Mouse (Mus musculus) kidney, adult 18-20 months (tissue): ENCODE measurements around the gene Cpne9.
"Not testable (repeated sequence)": the region's sequence is repeated elsewhere in the genome, so short reads cannot be mapped to it uniquely, and the experiment has no call there.

Experiments
- DNase-seq: peaks from one replicate; pipeline ENCODE4 v3.0.0; 2021

Gene Cpne9

DNA sequence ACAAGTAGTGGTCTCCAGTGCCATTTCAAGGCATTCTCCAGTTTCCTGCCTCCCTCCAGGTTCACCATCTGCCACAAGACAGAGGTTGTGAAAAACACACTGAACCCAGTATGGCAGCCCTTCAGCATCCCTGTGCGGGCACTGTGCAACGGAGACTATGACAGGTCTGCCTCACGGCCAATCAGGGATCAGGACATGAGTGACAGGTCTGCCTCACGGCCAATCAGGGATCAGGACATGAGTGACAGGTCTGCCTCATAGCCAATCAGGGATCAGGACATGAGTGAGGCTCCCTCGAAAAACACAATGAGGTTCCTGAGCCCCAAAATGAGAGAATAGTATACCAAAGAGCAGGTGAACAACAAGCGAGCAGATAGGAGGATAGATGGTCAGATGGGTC, 8.2 kb downstream of the Cpne9 start:
- no peak for DNase-seq

DNA sequence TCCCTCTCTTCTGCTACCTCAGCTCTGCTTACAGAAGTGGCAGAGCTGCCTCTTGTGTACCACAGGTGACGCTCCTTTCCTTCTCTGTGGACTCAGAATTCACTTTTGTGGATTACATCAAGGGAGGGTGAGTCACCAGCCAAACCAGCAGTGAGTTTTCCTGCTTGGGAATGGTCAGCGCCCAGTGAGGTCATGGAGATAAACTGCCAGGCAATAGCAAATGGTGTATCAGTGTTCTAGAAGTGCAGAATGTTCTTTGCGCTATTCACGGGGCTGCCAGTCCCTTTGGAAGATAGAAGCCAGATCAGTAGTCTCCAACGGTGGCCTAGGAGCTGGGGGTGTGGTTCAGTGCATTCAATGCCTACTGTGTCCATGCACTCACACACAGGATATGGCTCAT, 10.8 kb downstream of the Cpne9 start:
- no peak for DNase-seq

DNA sequence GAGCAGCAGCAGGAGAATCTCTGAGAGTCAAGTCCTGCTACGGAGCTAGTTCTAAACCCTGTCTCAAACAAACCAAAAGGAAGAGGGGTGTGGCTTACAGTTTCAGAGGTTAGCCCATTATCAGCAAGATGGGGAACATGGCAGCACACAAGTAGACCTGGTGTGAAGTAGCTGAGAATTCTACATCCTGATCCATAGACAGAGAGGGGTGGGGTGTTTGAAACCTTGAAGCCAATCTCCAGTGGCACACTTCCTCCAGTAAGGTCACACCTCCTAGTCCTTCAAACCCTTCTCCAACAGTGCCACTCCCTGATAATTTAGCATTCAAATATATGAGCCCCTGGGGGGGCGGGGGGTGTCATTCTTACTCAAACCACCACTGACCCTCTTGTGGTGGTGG, 13.9 kb downstream of the Cpne9 start:
- DNase-seq: no peak

DNA sequence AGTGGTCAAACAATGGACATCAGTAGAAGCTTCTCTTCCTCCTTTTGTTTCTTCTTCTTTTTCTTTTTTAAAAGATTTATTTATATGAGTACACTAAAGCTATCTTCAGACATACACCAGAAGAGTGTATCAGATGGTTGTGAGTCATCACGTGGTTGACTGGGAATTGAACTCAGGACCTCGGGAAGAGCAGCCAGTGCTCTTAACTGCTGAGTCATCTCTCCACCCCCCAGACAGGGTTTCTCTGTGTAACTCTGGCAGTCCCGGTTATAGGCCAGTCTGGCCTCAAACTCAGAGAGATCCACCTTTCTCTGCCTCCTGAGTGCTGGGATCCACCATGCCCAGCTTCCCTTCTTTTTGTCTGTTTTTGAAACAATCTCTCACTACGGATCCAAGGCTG, 14.5 kb downstream of the Cpne9 start:
- DNase-seq: no peak

DNA sequence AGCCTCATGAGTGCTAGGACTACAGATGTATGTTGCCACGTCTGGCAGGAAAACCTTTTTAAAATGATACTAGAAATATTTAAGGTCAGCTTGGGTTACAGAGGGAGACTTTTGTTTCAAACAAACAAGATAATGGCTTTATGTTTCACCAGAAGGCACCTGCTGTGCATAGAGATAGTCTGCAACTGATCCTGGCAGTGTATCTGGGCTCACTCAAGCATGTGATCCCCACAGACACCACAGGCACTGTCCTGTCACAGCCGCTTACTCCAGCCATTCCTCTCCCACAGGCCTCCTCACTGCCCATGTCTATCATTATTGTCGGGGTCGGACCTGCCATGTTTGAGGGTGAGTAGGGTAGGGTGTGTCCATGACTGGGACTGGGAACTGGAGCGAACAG, 19.2 kb downstream of the Cpne9 start:
- DNase-seq: no peak

DNA sequence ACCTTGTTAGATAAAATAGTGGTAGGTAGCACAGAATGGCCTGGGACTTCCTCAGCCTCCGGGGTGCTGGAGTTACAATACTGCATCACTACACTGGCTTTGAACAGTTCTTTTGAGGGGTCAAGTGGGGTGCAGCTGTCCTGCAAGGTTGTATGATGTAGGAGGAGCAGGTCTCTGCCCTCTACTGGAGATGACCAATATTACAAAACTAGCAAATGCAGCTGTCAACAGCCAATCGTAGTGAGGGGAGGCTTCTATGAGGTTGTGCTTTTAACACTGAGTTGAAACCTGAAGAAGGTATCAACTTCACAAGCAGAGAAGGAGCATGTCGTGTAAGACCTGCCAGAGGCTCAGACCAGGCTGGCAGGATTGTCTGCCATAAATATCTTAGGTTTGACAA, 20.2 kb downstream of the Cpne9 start:
- DNase-seq: peak; percentile 18

DNA sequence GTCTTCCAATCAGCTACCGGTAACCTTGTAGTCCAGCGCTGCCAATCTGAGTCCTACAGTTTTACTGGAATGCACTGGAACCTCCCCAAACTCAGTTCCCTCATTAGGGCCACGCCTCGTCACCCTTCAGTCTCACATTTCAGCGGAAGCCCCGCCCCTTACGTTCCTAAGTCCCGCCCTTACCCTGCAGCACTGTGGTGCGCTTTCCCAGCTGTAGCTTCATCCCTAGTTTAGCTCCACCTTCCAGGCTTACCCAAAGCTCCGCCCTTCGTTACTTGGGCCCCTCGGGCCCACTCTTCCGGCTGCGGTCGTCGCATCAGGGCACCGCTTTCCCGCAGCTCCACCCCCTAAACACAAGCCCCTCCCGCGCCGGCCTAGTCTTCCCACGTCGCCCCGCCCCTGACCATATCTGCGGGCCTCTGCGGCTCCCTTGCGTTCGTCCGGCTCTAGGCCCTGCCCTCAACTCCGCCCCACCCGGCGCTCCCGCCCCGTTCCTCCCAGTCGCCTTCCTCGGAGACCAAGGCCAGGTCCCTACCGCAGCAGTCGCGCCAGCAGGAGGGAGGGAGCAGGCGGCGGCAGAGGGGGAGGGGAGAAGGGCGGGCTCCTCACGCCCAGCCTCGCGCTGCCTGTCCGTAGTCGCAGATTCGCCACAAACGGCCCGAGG, 24.3 kb downstream of the Cpne9 start:
- DNase-seq: peak; percentile 99

DNA sequence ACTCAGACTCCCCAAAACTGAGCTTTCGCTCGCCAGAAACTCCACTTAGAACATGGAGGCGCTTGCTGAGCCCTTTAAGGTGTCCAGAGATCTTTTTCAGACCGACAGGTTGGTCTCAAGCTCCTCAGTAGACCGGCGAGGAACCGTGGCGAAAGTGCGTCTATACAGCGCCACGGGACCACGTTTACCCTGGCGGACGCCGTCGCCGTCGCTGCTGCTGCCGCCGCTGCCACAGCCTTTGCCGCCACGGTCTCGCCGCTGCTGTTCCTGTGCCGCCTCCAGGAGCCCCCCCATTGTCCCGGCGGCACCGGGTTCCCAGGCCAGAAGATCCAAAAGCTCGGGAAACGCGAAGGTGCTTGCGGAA, 24.9 kb downstream of the Cpne9 start, which contains the start of gene Brpf1:
Gene Brpf1, plus strand, starts transcription at position 152 of the 364 bp plus-strand sequence.
- DNase-seq: no peak

DNA sequence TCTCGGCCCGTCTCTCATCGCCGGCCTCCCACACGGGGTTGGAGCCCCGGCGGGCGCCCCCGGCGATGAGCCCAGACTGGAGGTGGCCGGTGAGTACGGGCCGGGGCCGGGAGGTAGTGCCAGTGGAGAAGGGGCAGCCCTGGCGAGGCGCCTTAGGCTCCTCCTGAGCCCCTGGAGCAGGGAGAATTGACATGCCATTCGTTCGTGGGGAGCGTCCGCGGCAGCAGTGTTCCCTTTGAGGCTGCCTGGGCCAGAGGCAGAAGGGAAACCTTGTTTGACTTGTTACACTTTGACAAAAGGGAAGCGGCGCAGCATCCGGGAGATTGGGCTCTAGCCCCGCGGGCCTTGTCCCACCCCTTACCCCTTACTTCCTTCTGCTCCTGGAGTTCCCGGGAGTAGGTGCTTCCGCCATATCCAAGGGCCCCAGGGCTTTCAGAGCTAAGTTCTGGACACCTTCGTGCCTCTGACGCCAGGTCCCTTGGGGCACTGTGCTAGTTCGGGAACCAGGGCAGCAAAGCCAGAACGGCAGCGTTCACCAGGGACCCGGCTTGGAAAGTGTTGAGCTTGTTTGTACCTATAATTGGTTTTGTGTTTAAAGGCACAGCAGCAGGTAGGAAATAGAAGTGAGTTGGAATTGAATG, 25.5 kb downstream of the Cpne9 start:
- DNase-seq: peak; percentile 53

DNA sequence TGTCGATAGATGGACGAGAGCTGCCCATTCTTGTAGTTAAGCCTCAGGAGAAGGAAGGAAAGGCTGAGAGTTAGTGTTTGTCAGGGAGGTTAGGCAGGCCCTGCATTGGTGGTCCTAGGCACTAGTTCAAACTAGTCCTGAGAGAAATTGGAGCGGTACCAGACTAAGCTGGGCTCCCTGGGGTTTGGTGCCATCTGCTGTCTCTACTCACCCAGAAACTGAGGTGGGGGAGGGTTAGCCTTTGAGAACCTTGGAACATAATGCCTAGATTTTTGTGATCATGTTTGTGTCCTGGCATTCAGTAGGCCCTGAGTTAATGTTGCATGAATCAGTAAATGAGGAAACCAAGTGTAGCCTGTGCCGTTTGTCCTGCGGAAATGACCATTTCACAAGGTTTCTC, 26.0 kb downstream of the Cpne9 start:
- DNase-seq: peak; percentile 45

DNA sequence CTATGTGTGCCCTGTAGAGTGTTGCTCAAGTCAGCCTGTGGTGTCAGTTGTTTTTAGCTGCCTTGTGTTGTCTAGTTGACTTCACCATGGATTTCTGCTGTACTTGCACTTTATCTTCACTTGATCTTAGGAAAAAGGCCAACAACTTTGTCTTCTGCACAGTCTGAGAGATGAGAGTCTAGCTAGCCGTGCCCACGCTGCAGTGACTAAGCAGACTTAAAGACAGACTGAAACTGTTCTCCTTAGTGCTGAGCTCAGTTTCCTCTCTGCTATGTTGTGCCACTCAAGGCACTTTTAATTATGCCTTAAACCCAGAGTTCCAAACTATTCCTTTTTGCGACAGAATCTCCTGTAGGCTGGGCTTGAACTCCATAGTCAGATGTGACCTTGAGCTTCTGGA, 33.9 kb downstream of the Cpne9 start:
- no peak for DNase-seq

DNA sequence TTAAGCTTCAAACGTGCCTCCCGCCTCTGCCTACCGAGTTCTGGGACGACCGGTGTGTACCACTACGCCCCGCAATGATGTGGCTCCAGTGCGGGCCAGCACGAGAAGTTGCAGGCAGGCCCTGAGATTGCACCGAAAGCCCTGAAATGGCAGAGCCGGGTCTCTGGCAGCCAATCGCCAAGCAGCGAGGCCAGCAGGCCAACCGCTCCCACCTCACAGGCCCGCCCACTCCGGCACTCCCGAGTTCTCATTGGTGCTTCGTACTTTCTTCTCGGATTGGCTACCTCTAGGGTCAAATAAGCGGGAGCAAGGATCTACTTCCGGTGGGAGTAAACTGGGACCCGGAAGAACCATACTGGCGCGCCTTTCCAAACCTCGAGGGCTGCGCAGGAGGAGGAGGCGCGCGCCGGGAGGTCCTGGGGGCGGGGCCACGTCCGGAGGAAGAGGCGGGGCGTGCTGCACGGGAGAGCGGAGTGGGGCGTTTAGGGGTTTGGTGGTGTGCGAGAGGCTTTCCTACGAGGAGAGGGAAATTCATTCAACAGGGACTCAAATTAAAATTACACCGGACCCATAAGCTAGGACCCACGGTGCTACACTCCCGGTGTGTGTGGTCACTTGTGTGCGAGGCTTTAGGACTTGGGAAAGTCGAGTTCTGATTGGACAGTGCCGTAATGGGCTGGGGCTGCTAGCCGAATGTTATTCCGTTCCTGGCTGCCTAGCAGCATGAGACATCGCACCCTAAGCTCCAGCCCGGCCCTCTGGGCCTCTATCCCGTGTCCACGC, 44.6 kb downstream of the Cpne9 start, which contains the start of gene Ogg1:
Gene Ogg1, plus strand, starts transcription at position 440 of the 783 bp plus-strand sequence.
- peak; percentile 97 for DNase-seq

DNA sequence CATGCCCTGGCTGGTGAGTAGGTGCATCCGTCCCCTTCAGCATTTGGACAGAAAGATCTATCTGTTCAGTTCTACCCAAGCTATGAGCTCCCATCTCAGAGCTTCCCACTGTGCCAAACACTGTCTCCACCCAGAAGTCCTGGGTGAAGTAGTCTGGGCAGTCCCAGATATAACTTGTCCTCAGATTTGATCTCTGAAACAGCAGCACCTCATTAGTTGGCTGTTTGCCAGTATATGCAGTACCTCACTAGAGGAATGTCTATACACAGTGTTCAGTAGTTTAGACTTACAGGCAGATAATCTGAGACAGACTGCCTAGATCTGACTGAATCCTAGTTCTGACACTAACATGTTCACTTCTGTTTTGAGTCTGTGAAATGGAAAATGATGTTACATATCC, 47.3 kb downstream of the Cpne9 start:
- no peak for DNase-seq

DNA sequence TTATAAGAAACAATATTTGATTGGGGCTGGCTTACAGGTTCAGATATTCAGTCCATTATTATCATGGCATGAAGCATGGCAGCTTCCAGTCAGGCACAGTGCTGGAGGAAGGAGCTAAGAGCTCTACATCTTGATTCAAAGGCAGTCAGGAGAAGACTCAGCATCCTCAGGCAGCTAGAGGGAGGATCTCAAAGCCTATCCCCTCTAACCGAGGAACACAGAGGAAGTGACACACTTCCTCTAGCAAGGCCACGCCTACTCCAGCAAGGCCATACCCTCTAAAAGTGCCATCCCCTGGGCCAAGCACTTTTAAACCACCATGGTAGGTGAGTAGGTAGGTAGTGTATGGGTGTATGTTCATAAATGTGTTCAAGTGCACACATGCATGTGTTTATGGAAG, 48.4 kb downstream of the Cpne9 start:
- no peak for DNase-seq

DNA sequence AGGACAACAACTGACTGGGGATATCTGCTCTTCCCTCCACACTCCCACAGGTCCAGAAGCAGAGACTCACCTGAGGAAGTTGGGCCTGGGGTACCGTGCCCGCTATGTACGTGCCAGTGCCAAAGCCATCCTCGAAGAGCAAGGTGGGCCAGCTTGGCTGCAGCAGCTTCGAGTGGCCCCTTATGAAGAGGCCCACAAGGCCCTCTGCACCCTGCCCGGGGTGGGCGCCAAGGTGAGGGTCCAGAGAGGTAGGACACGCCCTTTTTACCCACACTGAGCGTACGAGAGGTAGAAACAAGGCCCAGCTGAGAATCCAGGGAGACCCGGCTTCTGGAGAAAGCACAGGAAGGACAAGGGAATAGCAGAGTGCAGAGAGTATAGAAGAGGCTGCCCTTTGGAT, 49.6 kb downstream of the Cpne9 start:
- no peak for DNase-seq

DNA sequence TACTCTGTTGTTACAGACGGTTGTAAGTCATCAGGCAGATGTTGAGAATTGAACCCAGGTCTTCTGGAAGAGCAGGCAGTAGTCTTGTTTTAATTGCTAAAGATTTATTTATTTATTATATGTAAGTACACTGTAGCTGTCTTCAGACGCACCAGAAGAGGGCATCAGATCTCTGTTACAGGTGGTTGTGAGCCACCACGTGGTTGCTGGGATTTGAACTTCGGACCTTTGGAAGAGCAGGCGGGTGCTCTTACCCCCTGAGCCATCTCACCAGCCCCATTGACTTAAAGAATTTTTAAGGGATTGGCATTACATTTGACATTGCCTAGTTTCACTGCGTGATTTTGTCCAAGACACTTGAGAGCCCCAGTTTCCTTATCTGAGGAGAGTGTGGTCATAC, 50.6 kb downstream of the Cpne9 start:
- not testable (repeated sequence) for DNase-seq

DNA sequence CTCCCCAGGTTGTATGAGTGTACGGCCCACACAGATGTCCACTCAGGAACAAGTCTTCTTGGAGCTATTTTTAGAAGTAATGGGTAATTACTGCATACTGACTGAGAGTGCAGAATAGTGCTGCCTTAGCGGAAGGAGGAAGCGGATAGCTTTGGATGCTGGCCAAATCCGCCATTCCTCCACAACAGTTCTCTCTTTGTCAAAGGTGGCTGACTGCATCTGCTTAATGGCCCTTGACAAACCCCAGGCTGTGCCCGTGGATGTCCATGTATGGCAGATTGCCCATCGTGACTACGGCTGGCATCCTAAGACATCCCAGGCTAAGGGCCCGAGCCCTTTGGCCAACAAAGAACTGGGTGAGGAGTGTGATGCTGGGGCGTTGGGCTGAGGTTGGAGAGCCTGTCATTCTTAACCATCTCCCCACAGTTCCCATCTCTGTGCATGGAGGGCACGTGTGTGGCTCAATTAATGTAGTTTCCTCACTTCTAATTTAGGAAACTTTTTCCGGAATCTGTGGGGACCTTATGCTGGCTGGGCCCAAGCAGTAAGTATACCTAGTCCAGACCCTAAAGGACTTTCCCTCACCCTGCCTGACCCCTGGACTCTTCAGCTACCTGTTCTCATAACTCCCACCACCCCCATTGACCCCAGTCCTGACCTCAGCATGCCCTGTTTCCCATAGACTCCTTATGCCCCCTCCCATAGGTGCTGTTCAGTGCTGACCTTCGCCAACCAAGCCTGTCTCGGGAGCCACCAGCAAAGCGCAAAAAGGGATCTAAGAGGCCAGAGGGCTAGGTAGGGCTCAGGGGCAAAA, 51.2 kb downstream of the Cpne9 start:
- peak; percentile 76 for DNase-seq

DNA sequence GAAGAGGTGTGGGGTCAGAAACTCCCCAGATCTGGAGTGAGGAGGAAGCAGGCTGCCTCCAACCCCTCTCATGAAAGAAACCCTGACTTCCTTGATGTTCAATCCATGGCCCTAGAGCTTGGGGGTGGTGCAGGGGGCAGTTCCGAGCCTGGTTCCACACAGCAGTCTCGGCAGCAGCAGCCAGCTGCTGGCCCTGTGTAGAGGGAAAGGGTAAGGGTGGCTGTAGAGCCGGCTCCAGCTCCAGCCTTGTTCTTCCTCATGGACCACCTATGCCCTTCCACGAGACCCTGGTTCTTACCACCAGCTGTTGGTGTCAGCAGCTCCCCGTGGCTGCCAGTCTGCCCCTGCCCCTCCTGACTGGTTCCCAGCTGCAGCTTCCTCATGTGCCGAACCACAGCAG, 52.1 kb downstream of the Cpne9 start:
- no peak for DNase-seq

DNA sequence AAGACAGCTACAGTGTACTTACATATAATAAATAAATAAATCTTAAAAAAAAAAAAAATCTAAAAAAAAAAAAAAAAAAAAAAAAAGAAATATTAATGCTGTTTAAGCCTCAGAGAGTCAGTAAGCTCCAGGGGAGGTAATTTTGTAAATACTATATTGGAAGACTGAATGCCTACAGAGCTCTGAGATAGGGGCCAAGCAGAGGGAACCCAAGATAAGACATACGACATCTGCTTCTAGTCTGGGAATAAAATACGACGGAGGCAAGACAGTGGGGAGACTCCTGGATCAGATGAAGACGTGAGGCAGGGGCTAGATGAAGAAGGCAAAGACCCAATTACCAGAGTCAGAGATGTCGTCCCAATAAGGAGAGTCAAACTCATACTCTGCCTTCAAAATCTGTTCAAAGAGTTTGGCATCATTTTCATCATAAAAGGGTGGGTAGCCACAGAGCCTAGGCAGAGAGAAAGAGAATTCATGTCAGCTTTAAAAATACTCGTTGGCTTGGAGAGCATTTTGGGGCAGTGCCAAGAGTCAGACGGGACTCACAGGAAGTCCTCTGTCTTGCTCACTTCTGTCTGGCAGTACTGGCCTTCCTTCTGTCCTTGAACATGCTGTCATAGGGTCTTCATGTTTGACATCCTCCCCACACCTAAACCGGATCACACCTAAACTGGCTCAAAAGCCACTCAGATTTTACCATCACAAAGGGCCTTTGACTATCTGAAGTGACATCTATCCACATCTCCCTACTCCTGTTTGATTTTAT, 54.9 kb downstream of the Cpne9 start:
- DNase-seq: peak; percentile 34

DNA sequence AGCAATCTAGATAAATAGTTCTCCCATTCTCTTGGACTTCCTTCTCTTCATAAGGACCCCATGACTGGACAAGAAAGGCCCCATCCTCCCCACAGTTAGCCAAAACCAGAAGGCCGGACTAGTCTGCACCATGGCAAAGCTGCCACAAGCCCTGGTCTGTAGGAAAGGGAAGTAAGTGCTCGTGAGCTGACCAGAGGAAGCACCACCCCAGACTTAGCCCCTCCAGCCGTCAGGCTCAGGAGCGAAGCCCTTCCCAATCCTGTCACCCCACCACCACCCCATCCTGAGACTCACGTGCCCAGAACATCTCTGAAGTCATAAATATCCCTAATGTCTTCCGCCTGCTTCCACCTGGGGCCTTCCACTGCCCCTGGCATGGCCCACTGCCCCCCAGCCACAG, 59.5 kb downstream of the Cpne9 start:
- DNase-seq: no peak

DNA sequence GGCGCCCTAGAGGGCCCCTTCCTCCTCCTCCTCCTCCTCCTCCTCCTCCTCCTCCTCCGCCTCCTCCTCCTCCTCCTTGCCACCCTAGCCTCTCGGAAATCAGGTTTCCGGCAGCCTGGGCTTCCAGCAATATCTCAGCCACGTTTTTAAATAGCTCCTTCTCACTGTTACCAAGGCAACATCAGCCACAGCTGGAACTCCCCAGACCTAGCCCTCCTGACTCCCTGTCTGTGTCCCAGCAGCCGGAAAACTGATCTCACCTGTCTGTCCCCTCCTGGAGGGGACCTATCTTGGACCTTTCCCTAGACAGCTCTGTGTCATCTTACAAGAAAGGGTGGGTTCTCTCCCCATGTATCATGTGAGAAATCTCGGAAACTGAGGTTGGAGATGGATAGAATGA, 60.2 kb downstream of the Cpne9 start:
- no peak for DNase-seq
